Mouse (Mus musculus) limb, embryonic 13.5 days (tissue): ENCODE measurements around the gene Fbxw17. TPM values are rescaled to one million over a fixed set of nuclear protein-coding genes. Genes with fewer than 3 reads are reported as not detected.
"Not testable (repeated sequence)": the region's sequence is repeated elsewhere in the genome, so short reads cannot be mapped to it uniquely, and the experiment has no call there.

Source experiments
- ATAC-seq: fragments of 200-750 bp; cut with Nextera tagmentation; 2 replicates; pipeline ENCODE4 v1.8.0; 2017; ENCODE audit warnings: low read depth, moderate number of reproducible peaks, moderate TSS enrichment; ENCODE audit not compliant: low FRiP score
- H3K27ac ChIP-seq: fragments of 300-500 bp; sonication (generic); 2 replicates; pipeline ENCODE4 v1.5.1; 2015; ENCODE audit warnings: inconsistent platforms, mild to moderate bottlenecking, moderate library complexity
- H3K27me3 ChIP-seq: fragments of 300-500 bp; sonication (generic); 2 replicates; pipeline ENCODE4 v1.6.1; 2015; ENCODE audit warnings: mild to moderate bottlenecking, inconsistent platforms
- H3K36me3 ChIP-seq: fragments of 300-500 bp; sonication (generic); 2 replicates; pipeline ENCODE4 v1.6.1; 2015; ENCODE audit warnings: inconsistent platforms, mild to moderate bottlenecking, moderate library complexity
- H3K4me1 ChIP-seq: fragments of 300-500 bp; sonication (generic); 2 replicates; pipeline ENCODE4 v1.6.1; 2015; ENCODE audit warnings: inconsistent platforms
- H3K4me2 ChIP-seq: fragments of 300-500 bp; sonication (generic); replicated peaks from 2 replicates; pipeline ENCODE4 v1.6.1; 2015; ENCODE audit warnings: inconsistent platforms, mild to moderate bottlenecking, moderate library complexity
- H3K4me3 ChIP-seq: fragments of 300-500 bp; sonication (generic); 2 replicates; pipeline ENCODE4 v1.5.1; 2015; ENCODE audit warnings: moderate library complexity, mild to moderate bottlenecking, inconsistent platforms
- H3K9ac ChIP-seq: fragments of 300-500 bp; sonication (generic); 2 replicates; pipeline ENCODE4 v1.6.1; 2015; ENCODE audit warnings: mild to moderate bottlenecking, inconsistent platforms
- H3K9me3 ChIP-seq: fragments of 300-500 bp; sonication (generic); 2 replicates; pipeline ENCODE4 v1.6.1; 2016; ENCODE audit warnings: inconsistent platforms
- WGBS: fragments of 180-500 bp; shearing (Covaris S2); methylation state at CpG from one replicate; pipeline ENCODE4 v1.1.7; 2015; 5-methylcytosine and 5-hydroxymethylcytosine counted together
- polyA plus RNA-seq: library from polyadenylated mRNA; unstranded; fragments of >200 nt; fragmentation: Nextera tagmentation; extraction: Ambion mirVana; gene quantifications from 2 replicates; pipeline ENCODE4 v1.2.1, GENCODE M21; 2015

The Fbxw17 gene
- 36.2 and 36.3 TPM in 2 replicates for polyA plus RNA-seq

GRCm38 (mm10) chr13:50417389-50418183 is at the start of gene Fbxw17:
Fbxw17 (plus strand) TSS chr13:50417864.
- 12% methylated on average over 31 of the region's 35 CpGs for WGBS
- Histone ChIP-seq H3K27ac (peak within 1 kb of the TSS; percentile 55; the same call in 1 of the 2 replicates), H3K36me3 (peaks cover 24% of the 10 kb centered on the region), H3K27me3 (no peaks in the 10 kb centered on the region), H3K4me2 (peak within 1 kb of the TSS; percentile 75), H3K4me3 (peak within 1 kb of the TSS; percentile 83), H3K9ac (peak within 1 kb of the TSS; percentile 89), H3K9me3 (no peaks in the 10 kb centered on the region), H3K4me1 (peaks cover 10% of the 10 kb centered on the region)
- ATAC-seq: peak; percentile 96

DNA sequence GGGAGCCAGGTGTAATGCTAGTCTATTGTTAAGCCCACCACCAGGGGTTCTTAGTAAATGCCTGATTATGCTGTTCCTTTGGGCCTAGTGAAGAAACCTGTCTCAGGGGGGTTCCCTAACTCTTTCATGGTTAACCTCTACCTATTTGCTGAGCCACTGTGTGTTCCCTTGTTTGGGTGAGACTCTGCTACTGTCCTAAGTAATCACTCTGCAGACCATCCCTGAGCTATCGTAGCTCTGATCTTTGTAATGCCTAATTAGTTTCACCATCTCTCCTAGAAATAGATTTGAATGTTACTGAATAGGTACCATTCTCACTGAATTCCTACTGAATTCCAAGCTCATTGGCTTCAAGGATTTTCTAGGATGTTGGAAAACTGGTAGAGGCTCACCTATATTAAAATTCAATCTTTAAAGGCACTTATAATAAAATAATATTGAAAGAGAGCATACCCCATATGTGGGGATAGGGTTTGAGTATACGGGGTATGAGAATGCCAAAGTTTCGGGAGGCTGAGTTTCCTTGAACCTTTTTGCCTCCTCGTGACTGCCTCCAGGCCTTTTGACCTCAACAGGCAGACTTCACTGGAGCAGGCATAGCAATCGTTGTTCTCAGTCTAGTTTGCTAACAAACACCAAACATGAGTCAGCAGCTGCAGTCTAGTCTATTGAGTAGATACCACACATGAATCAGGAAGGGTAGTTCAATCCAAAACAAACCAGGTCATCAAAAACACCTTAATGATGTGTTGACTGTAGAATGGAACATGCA is 44.5 kb upstream of the Fbxw17 start:
- WGBS: 83% methylated on average over 5 of the region's 5 CpGs
- H3K27ac ChIP-seq, H3K27me3 ChIP-seq, H3K4me2 ChIP-seq, H3K4me1 ChIP-seq, H3K36me3 ChIP-seq, ATAC-seq, H3K9me3 ChIP-seq, H3K9ac ChIP-seq, H3K4me3 ChIP-seq: not testable (repeated sequence)

DNA sequence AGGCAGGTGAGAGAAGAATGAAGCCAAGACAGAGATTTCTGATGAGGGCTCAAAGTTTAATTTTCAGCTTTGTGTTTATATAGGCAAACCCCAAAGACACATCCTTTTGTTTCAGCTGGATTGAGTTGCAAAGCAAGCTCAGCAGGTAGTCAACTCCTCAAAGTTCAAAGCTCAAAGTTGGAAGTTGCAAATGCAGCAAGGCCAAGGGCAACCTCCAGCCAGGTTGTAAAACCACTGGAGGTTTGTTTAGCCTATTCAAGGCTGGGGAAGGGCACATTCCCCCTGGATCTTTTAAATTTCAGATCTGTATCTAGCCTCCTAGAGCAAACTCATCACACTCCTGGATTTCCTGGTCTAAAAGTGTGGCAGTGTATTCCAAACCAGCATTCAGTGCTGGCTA is 28.5 kb upstream of the Fbxw17 start:
- not testable (repeated sequence) for H3K36me3 ChIP-seq, H3K9me3 ChIP-seq, ATAC-seq, H3K4me1 ChIP-seq, H3K4me3 ChIP-seq, H3K27ac ChIP-seq, H3K9ac ChIP-seq, H3K4me2 ChIP-seq, H3K27me3 ChIP-seq

DNA sequence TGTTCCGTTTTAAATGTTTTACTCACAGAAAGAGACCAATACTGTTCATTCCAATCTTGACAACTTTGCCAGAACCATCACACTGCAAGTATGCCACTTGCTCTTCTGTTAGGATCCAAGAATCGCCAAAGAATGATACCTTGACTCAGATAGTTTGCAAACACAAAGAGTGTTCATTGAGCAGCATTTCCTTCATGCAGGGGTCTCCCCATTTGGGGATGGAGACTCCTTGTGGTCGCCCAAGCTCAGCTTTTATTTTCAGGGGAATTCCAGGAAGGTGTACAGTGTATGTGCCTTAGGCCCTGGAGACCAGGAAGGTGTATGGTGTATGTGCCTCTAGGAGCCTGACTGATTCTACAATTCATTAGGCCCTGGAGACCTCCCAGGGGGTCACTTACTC is 757 bp downstream of the Fbxw17 start:
- Histone ChIP-seq H3K36me3 (peaks cover 33% of the 10 kb centered on the region), H3K9ac (peak overlapping the region; percentile 89)

DNA sequence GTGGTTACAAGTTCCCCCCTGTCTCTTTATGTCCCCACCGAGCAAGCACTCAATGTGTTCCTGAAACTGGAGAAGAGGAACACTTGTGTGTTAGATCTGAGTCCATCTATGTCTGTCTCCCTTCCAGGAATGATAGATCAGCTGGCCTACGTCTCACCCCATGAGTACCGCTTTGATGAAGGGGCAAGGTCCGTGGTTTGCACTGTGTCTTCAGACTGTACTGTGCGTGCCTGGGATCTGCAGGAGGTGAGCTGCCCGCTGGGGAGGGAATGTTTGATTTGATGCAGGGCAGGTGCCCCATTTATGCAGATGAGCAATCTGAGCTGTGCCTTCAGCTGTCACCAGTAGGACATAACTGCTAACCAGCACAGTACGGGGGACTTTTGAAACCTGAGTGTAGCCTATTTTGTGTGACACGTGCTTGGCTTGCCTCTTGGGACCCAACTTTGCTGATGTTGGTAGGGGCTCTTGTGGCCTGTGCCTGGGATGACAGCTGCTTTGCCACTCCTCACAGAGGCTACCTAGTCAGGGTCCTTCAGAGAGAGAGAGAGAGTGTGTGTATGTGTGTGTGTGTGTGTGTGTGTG is 6.1 kb downstream of the Fbxw17 start:
- ATAC-seq: peak; percentile 60
- H3K4me2 ChIP-seq: no peak overlapping the region
- peaks cover 4% of the 10 kb centered on the region for H3K4me1 ChIP-seq
- no peaks in the 10 kb centered on the region for H3K27me3 ChIP-seq
- H3K36me3 ChIP-seq: peaks cover 85% of the 10 kb centered on the region
- WGBS: 85% methylated on average over 8 of the region's 8 CpGs
- no peak overlapping the region for H3K9ac ChIP-seq
- no peaks in the 10 kb centered on the region for H3K9me3 ChIP-seq
- no peak overlapping the region for H3K27ac ChIP-seq
- no peak overlapping the region for H3K4me3 ChIP-seq

More for the DNA sequence above, 757 bp downstream of the Fbxw17 start:
- no peaks in the 10 kb centered on the region for H3K9me3 ChIP-seq
- H3K4me1 ChIP-seq: peaks cover 10% of the 10 kb centered on the region
- ATAC-seq: peak; percentile 29; the same call in 1 of the 2 replicates
- H3K4me3 ChIP-seq: peak overlapping the region; percentile 83
- peak overlapping the region; percentile 75 for H3K4me2 ChIP-seq
- H3K27ac ChIP-seq: 0 out of 2 replicates have a peak overlapping the region, but pooled peaks have one; percentile 15
- 48% methylated on average over 3 of the region's 3 CpGs for WGBS
- H3K27me3 ChIP-seq: no peaks in the 10 kb centered on the region

- no peak for ATAC-seq
- Histone ChIP-seq H3K9ac (no peak overlapping the region), H3K4me2 (no peak overlapping the region), H3K27me3 (no peaks in the 10 kb centered on the region), H3K36me3 (peaks cover 93% of the 10 kb centered on the region), H3K4me3 (no peak overlapping the region), H3K27ac (no peak overlapping the region), H3K4me1 (no peaks in the 10 kb centered on the region), H3K9me3 (no peaks in the 10 kb centered on the region)
- WGBS: 90% methylated on average over 2 of the region's 2 CpGs
Observed at GRCm38 (mm10) chr13:50424517-50424916, 6.9 kb downstream of the Fbxw17 start.

- H3K27ac ChIP-seq: no peak overlapping the region
- peaks cover 94% of the 10 kb centered on the region for H3K36me3 ChIP-seq
- H3K4me1 ChIP-seq: no peaks in the 10 kb centered on the region
- H3K4me2 ChIP-seq: no peak overlapping the region
- H3K4me3 ChIP-seq: no peak overlapping the region
- H3K9ac ChIP-seq: no peak overlapping the region
- 84% methylated on average over 4 of the region's 4 CpGs for WGBS
- H3K9me3 ChIP-seq: no peaks in the 10 kb centered on the region
- H3K27me3 ChIP-seq: no peaks in the 10 kb centered on the region
- ATAC-seq: no peak
Observed at GRCm38 (mm10) chr13:50426686-50427085, 9.0 kb downstream of the Fbxw17 start.

DNA sequence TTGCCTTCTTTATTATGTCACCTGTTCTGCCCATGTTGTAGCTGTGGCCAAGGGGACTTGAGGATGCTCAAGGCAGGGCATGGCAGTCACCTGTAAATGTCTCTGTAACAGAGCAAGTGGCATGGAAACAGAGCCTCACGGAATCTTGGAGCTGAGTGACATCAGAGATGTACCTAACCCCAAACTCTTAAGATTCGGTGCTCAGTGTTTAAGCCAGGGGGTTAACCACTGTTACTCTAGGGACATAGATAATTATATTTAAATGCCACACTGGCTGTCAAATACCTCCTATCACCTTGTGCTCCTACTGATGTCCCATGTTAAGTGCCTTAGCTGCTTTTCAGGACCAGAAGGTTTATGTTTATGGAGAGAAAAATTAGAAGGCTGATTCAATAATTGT is 26.1 kb downstream of the Fbxw17 start, which contains the start of gene Gm47429:
Gene Gm47429, minus strand, starts transcription at position 101 of the 400 bp plus-strand sequence.
- no peak within 1 kb of the TSS for H3K27ac ChIP-seq
- H3K9me3 ChIP-seq: no peaks in the 10 kb centered on the region
- no peaks in the 10 kb centered on the region for H3K4me1 ChIP-seq
- H3K9ac ChIP-seq: no peak within 1 kb of the TSS
- no peak within 1 kb of the TSS for H3K4me3 ChIP-seq
- no peaks in the 10 kb centered on the region for H3K27me3 ChIP-seq
- H3K36me3 ChIP-seq: no peaks in the 10 kb centered on the region
- WGBS: 92% methylated on average over 2 of the region's 2 CpGs
- ATAC-seq: no peak
- H3K4me2 ChIP-seq: no peak within 1 kb of the TSS

DNA sequence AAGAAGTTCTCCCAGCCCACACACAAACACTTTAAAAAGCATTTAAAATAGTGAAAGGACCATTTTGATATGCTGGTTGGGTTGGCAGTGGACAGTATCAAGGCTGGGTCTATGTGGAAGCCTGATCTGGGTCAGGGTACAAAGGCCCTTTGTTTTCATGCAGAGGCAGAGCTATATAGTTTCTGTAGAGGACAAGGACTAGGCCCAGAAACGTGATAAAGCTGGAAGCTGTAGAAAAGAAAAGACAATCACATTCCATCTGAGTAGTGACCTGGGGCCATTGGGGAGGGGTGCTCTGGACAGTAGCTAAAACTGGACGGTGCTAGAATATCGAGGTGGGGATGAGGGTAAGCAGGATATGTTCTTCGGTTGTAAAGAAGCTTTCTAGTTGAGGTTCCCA is 27.6 kb downstream of the Fbxw17 start:
- H3K9me3 ChIP-seq: no peaks in the 10 kb centered on the region
- H3K4me2 ChIP-seq: no peak overlapping the region
- no peaks in the 10 kb centered on the region for H3K4me1 ChIP-seq
- H3K9ac ChIP-seq: no peak overlapping the region
- H3K27ac ChIP-seq: no peak overlapping the region
- no peak for ATAC-seq
- no peak overlapping the region for H3K4me3 ChIP-seq
- H3K36me3 ChIP-seq: no peaks in the 10 kb centered on the region
- WGBS: 81% methylated on average over 4 of the region's 4 CpGs
- H3K27me3 ChIP-seq: no peaks in the 10 kb centered on the region

- H3K9ac ChIP-seq, H3K27me3 ChIP-seq, H3K4me2 ChIP-seq, H3K36me3 ChIP-seq, H3K27ac ChIP-seq, H3K4me3 ChIP-seq, ATAC-seq, H3K9me3 ChIP-seq, H3K4me1 ChIP-seq: not testable (repeated sequence)
- 69% methylated on average over 9 of the region's 9 CpGs for WGBS
Observed at GRCm38 (mm10) chr13:50452266-50452665, 34.6 kb downstream of the Fbxw17 start.

DNA sequence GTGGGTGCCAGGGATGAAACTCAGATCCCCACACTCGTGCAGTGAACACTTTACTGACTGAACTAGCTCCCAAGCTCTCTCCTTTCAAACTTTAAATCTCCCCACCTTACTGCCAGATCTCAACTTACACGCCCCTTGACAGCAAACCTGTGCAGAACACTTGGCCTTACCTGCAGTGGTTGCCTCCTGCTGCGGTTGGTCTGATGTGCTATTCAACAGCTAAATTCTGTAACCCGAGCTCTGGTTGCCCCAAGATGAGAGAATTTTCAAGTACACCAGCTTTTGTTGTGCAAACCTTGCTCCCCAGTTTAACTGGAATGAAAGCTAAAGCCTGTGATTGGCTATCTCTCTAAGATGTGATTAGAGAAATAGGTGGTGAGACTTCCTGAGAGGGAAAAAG is 35.8 kb downstream of the Fbxw17 start:
- Histone ChIP-seq H3K4me1 (no peaks in the 10 kb centered on the region), H3K27ac (no peak overlapping the region), H3K27me3 (no peaks in the 10 kb centered on the region), H3K36me3 (no peaks in the 10 kb centered on the region), H3K4me2 (no peak overlapping the region), H3K4me3 (no peak overlapping the region), H3K9ac (no peak overlapping the region), H3K9me3 (no peaks in the 10 kb centered on the region)
- ATAC-seq: no peak
- 24% methylated on average over 4 of the region's 4 CpGs for WGBS

DNA sequence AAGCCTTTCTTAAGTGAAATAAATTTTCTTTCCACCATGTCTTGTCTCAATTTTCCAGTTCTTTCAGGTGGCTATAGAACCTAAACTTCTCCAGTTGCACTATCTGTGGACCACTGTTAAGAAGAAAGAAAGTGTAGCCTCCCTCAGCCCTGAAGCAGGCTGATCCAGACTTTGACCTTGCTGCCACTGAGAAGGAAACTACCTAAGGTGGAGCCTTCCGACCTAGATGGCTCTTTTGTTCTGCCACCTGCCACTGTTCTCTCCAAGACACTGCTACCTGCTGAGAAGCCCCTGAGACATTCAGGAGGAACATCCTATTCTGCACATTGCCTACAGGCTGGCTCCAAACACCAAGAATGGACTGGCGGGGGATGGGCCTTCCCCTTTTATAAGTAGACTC is 42.8 kb downstream of the Fbxw17 start:
- H3K27me3 ChIP-seq, H3K27ac ChIP-seq, H3K4me3 ChIP-seq, H3K4me2 ChIP-seq, ATAC-seq, H3K36me3 ChIP-seq, H3K9me3 ChIP-seq, H3K4me1 ChIP-seq, H3K9ac ChIP-seq: not testable (repeated sequence)
- WGBS: 62% methylated on average over 2 of the region's 2 CpGs
